Mouse (Mus musculus) liver, embryonic 16.5 days (tissue): ENCODE data around the gene Cct3. TPM values are rescaled to one million over a fixed set of nuclear protein-coding genes. Genes with fewer than 3 reads are reported as not detected.
A peak's percentile ranks its signal among the peaks of the same experiment; 100 is the strongest.
"Not testable (repeated sequence)": the region's sequence is repeated elsewhere in the genome, so short reads cannot be mapped to it uniquely, and the experiment has no call there.

Source experiments
- ATAC-seq: fragments of 200-750 bp; cut with Nextera tagmentation; 2 replicates; pipeline ENCODE4 v1.8.0; 2017; ENCODE audit warnings: low read depth, mild to moderate bottlenecking, moderate number of reproducible peaks, moderate library complexity
- H3K27ac ChIP-seq: fragments of 300-500 bp; sonication (generic); 2 replicates; pipeline ENCODE4 v1.5.1; 2014; ENCODE audit warnings: mild to moderate bottlenecking, low read length
- H3K27me3 ChIP-seq: fragments of 300-500 bp; sonication (generic); 2 replicates; pipeline ENCODE4 v1.6.1; 2014; ENCODE audit warnings: low read depth, low read length, mixed read lengths; ENCODE audit not compliant: control insufficient read depth, insufficient read depth
- H3K36me3 ChIP-seq: fragments of 300-500 bp; sonication (generic); 2 replicates; pipeline ENCODE4 v1.6.1; 2014; ENCODE audit warnings: mild to moderate bottlenecking; ENCODE audit not compliant: control insufficient read depth, insufficient read depth
- H3K4me1 ChIP-seq: fragments of 300-500 bp; sonication (generic); 2 replicates; pipeline ENCODE4 v1.6.1; 2014; ENCODE audit warnings: low read depth, low read length, mixed read lengths; ENCODE audit not compliant: control insufficient read depth
- H3K4me2 ChIP-seq: fragments of 300-500 bp; sonication (generic); 2 replicates; pipeline ENCODE4 v1.6.1; 2014; ENCODE audit warnings: low read depth, low read length, mixed read lengths
- H3K4me3 ChIP-seq: fragments of 300-500 bp; sonication (generic); 2 replicates; pipeline ENCODE4 v1.5.1; 2014; ENCODE audit warnings: low read depth, mild to moderate bottlenecking, low read length
- H3K9ac ChIP-seq: fragments of 300-500 bp; sonication (generic); 2 replicates; pipeline ENCODE4 v1.6.1; 2014; ENCODE audit warnings: low read depth, low read length
- H3K9me3 ChIP-seq: fragments of 300-500 bp; sonication (generic); replicated peaks from 2 replicates; pipeline ENCODE4 v1.6.1; 2016; ENCODE audit warnings: low read length; ENCODE audit not compliant: control insufficient read depth
- whole genome bisulfite sequencing: fragments of 180-500 bp; shearing (Covaris S2); extraction: QIAGEN DNeasy Blood & Tissue Kit; methylation state at CpG from one replicate; pipeline ENCODE4 v1.1.7; 2014; ENCODE audit not compliant: insufficient replicate concordance; 5-methylcytosine and 5-hydroxymethylcytosine counted together
- polyA plus RNA-seq: library from polyadenylated mRNA; unstranded; fragments of >200 nt; fragmentation: Nextera tagmentation; extraction: Ambion mirVana; gene quantifications from 2 replicates; pipeline ENCODE4 v1.2.1, GENCODE M21; 2015

Gene Cct3
- polyA plus RNA-seq, 1 experiment from 2014 or later: 213 TPM

DNA sequence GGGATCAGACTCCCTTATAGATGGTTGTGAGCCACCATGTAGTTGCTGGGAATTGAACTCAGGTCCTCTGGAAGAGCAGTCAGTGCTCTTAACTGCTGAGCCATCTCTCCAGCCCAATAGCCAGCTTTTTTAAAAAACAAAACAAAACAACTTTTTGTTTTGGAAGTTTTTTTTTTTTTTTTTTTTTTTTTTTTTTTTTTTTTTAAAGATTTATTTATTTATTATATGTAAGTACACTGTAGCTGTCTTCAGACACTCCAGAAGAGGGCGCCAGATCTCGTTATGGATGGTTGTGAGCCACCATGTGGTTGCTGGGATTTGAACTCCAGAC lies 11.4 kb upstream of the Cct3 start:
- H3K4me1 ChIP-seq: not testable (repeated sequence)

GRCm38 (mm10) chr3:88287110-88287509 lies 9.8 kb upstream of the Cct3 start, which contains the start of gene Gm38392:
Gm38392 (minus strand) TSS chr3:88287210.
- 80% methylated on average over 4 of the region's 4 CpGs for WGBS
- Histone ChIP-seq H3K36me3 (no peaks in the 10 kb centered on the region), H3K27ac (no peak within 1 kb of the TSS), H3K9ac (no peak within 1 kb of the TSS), H3K9me3 (no peaks in the 10 kb centered on the region), H3K4me3 (no peak within 1 kb of the TSS), H3K4me2 (no peak within 1 kb of the TSS), H3K4me1 (no peaks in the 10 kb centered on the region), H3K27me3 (no peaks in the 10 kb centered on the region)
- ATAC-seq: no peak

More for the DNA sequence above, 11.4 kb upstream of the Cct3 start:
- H3K9ac ChIP-seq, H3K27ac ChIP-seq, ATAC-seq, H3K36me3 ChIP-seq, H3K9me3 ChIP-seq, H3K4me2 ChIP-seq, H3K27me3 ChIP-seq, H3K4me3 ChIP-seq: not testable (repeated sequence)
- WGBS: no CpG with 5 or more reads among the region's 2 CpGs

DNA sequence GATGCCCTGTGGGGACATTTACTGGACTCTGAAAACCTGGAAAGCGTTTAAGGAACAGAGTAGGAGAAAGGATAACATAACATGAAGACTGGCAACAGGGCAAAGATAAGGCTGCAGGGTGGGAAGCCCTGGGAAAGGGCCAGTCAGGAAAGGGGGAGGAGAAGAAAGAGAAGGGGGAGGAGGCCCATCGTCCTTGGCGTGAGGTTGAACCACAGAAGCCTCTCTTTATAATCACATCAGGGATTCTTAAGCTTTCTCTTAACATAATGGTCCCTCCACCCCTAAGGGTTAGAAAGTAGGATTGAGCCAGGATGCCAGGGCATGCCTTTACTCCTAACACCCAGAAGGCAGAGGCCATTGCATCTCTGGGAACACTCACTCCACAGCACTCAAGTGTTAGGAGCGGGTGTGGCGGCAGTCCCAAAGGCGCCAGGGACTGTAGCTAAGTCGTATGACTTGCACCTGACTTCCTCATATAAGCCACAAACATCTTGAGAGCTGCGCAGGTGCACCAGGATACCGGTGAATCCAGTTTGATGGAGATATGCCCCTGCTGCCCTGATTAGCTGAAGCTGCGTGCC lies 8.7 kb upstream of the Cct3 start:
- H3K4me3 ChIP-seq, H3K4me1 ChIP-seq, ATAC-seq, H3K36me3 ChIP-seq, H3K27ac ChIP-seq, H3K9ac ChIP-seq, H3K27me3 ChIP-seq, H3K9me3 ChIP-seq, H3K4me2 ChIP-seq: not testable (repeated sequence)
- 63% methylated on average over 8 of the region's 10 CpGs for WGBS

DNA sequence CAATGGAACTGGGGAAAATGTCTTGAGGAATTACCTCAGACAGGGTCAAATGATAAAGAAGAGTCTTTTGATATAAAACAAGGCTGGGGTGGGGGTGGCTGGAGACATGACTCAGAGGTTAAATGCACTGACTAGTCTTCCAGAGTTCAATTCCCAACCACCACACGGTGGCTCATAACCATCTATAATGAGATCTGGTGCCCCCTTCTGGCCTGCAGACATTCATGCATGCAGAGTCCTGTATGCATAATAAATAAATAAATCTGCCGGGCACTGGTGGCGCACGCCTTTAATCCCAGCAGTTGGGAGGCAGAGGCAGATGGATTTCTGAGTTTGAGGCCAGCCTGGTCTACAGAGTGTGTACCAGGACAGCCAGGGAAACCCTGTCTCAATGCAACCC lies 4.9 kb upstream of the Cct3 start:
- Histone ChIP-seq H3K4me3 (no peak overlapping the region), H3K36me3 (no peaks in the 10 kb centered on the region), H3K4me2 (no peak overlapping the region), H3K9me3 (no peaks in the 10 kb centered on the region), H3K27ac (no peak overlapping the region), H3K27me3 (no peaks in the 10 kb centered on the region), H3K9ac (no peak overlapping the region), H3K4me1 (peaks cover 5% of the 10 kb centered on the region)
- no peak for ATAC-seq
- 39% methylated on average over 4 of the region's 4 CpGs for WGBS

DNA sequence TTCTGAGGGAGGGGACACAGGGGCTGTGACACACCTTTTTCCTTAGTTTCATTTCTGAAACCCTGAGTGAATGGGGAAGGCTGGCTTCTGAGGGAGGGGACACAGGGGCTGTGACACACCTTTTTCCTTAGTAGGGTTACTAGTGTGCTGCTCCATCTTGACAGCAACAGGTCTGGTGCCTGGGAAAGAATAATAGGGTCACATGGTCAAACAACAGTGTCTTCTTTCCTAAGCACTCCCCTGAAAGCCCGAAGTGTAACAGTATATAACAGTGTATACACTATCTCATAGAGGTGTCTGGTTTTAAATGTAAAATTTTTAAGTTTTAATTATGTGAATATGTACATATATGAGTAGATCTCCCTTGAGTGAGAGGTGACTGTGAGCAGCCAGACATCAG lies 1.6 kb upstream of the Cct3 start:
- H3K27me3 ChIP-seq, H3K9me3 ChIP-seq, H3K36me3 ChIP-seq, H3K4me3 ChIP-seq, ATAC-seq: not testable (repeated sequence)
- Histone ChIP-seq H3K4me2 (peak overlapping the region; percentile 91), H3K27ac (0 out of 2 replicates have a peak overlapping the region, but pooled peaks have one; percentile 28), H3K4me1 (peaks cover 15% of the 10 kb centered on the region), H3K9ac (peak overlapping the region; percentile 51)
- 35% methylated on average over 1 of the region's 1 CpGs for WGBS

DNA sequence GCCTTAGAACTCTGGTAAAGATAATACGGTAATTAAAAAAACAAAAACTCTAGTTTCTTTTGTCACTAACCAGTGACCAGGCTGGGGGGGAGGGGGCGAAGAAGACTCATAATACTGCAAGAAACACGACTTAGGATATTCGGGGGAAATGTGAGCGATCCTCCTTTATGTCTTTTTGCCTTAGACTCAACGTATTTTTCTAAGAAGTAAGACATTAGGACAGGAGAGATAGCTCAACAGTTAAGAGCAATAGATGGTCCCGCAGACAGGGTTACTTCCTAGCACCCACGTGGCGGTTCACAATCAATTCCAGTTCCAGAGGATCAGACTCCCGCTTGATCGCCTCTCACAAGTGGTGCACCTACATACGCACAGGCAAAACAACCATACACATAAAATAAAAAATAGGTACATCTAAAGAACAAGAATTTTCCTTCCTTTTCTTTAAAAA lies 781 bp upstream of the Cct3 start:
- Histone ChIP-seq H3K9me3 (no peaks in the 10 kb centered on the region), H3K4me3 (peak overlapping the region; percentile 80), H3K4me1 (peaks cover 15% of the 10 kb centered on the region), H3K9ac (peak overlapping the region; percentile 73), H3K36me3 (peaks cover 14% of the 10 kb centered on the region), H3K27me3 (no peaks in the 10 kb centered on the region), H3K27ac (peak overlapping the region; percentile 95), H3K4me2 (peak overlapping the region; percentile 91)
- WGBS: under 1% methylated on average over 12 of the region's 12 CpGs
- no peak for ATAC-seq

DNA sequence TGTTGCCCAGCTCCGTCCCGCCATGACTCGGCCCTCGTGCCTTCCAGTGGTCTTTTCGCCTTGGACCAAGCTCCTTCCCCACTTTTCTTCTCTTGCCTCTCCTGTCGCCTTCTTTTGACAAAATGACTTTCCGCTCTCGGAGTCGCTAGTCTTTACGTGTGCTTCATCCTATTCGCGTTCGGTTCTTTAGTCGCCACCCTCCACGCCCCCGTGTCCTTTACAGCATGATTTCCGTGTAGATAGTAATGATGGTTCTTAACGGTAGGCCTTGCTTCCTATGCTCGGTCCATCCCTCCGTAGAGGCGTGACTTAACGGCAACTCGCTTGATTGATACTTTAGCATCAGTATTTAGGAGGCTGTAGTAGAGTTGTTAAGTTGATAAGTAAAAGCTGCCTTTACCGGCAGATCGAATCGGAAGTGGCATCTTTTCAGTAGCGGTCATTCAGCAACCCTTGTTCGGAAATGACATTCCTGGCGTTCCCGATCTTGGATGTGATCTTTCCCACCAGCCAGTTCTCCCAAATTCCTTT lies 470 bp downstream of the Cct3 start:
- H3K27me3 ChIP-seq: no peaks in the 10 kb centered on the region
- under 1% methylated on average over 30 of the region's 30 CpGs for WGBS
- H3K36me3 ChIP-seq: peaks cover 25% of the 10 kb centered on the region
- peaks cover 15% of the 10 kb centered on the region for H3K4me1 ChIP-seq
- peak overlapping the region; percentile 79 for H3K9ac ChIP-seq
- ATAC-seq: 0 out of 2 replicates have a peak, but pooled peaks have one; percentile 7
- peak overlapping the region; percentile 90 for H3K27ac ChIP-seq
- peak overlapping the region; percentile 78 for H3K4me2 ChIP-seq
- H3K9me3 ChIP-seq: no peaks in the 10 kb centered on the region
- H3K4me3 ChIP-seq: peak overlapping the region; percentile 80

- Histone ChIP-seq H3K27ac (no peak overlapping the region), H3K4me2 (no peak overlapping the region), H3K4me1 (peaks cover 15% of the 10 kb centered on the region), H3K9ac (no peak overlapping the region), H3K36me3 (peaks cover 35% of the 10 kb centered on the region), H3K9me3 (no peaks in the 10 kb centered on the region), H3K27me3 (no peaks in the 10 kb centered on the region), H3K4me3 (no peak overlapping the region)
- WGBS: 26% methylated on average over 1 of the region's 1 CpGs
- no peak for ATAC-seq
These were observed 2.3 kb downstream of the Cct3 start for GRCm38 (mm10) chr3:88299172-88299571.

- peak; percentile 81 for ATAC-seq
These were observed 28.1 kb downstream of the Cct3 start, which contains the start of gene Glmp for GRCm38 (mm10) chr3:88324951-88325405. Glmp (plus strand) TSS chr3:88325023.

More at GRCm38 (mm10) chr3:88324951-88325405, 28.1 kb downstream of the Cct3 start, which contains the start of gene Glmp:
- Histone ChIP-seq H3K4me2 (peak within 1 kb of the TSS; percentile 79), H3K9ac (peak within 1 kb of the TSS; percentile 76), H3K27me3 (no peaks in the 10 kb centered on the region), H3K36me3 (peaks cover 24% of the 10 kb centered on the region), H3K9me3 (no peaks in the 10 kb centered on the region), H3K4me1 (peaks cover 12% of the 10 kb centered on the region), H3K27ac (peak within 1 kb of the TSS; percentile 35), H3K4me3 (peak within 1 kb of the TSS; percentile 72)
- WGBS: 2% methylated on average over 10 of the region's 10 CpGs
